Mouse (Mus musculus) lung, adult 2 months (tissue): Measurements from ENCODE around the gene Aif1. TPM values are rescaled to one million over a fixed set of nuclear protein-coding genes. Genes with fewer than 3 reads are reported as not detected.

Experiments used
- DNase-seq: peaks from one replicate; pipeline ENCODE4 v3.0.0; 2022
- H3K4me1 ChIP-seq: fragments of 200-500 bp; 2 replicates; pipeline ENCODE4 v1.6.1; 2011; ENCODE audit warnings: low read length; ENCODE audit not compliant: control insufficient read depth, insufficient read depth
- H3K4me3 ChIP-seq: fragments of 200-500 bp; replicated peaks from 2 replicates; pipeline ENCODE3; 2011; ENCODE audit warnings: low read depth, mild to moderate bottlenecking, control low read depth, low read length; ENCODE audit errors: extremely low read depth
- CTCF ChIP-seq: fragments of 200-500 bp; IDR thresholded peaks from 2 replicates; pipeline ENCODE4 v1.5.1; 2011; ENCODE audit warnings: mild to moderate bottlenecking, low read length, control low read depth; ENCODE audit not compliant: insufficient read depth
- POLR2A ChIP-seq: fragments of 200-500 bp; IDR thresholded peaks from 2 replicates; pipeline ENCODE4 v1.6.1; 2011; ENCODE audit warnings: low read depth, mild to moderate bottlenecking, control low read depth, low read length, borderline replicate concordance; ENCODE audit errors: extremely low read depth
- WGBS: fragments of 180-500 bp; shearing (Covaris S2); methylation state at CpG from one replicate; pipeline ENCODE4 v1.1.7; 2018; 5-methylcytosine and 5-hydroxymethylcytosine counted together
- polyA plus RNA-seq: library from polyadenylated mRNA; depleted of rRNA; stranded (reverse); fragments of >200 nt; gene quantifications from 2 replicates; pipeline ENCODE4 v1.2.3, GENCODE M21; 2012; rRNA removed

Aif1 gene
- 1.4 and 1.6 TPM in 2 replicates for polyA plus RNA-seq

- Histone ChIP-seq H3K4me3 (no peak within 1 kb of the TSS), H3K4me1 (peaks cover 3% of the 10 kb centered on the region; the same call in 1 of the 2 replicates)
- no peak for DNase-seq
- TF ChIP-seq CTCF, result no peak
- TF ChIP-seq POLR2A, result no peak
- 60% methylated on average over 2 of the region's 2 CpGs for WGBS
Measured at GRCm38 (mm10) chr17:35175968-35176367, at the start of gene Aif1. Gene Aif1 (minus strand): TSS chr17:35176068.

GRCm38 (mm10) chr17:35225456-35225855 is 49.6 kb upstream of the Aif1 start:
- no peak for DNase-seq
- Histone ChIP-seq H3K4me3 (no peak overlapping the region), H3K4me1 (peaks cover 14% of the 10 kb centered on the region)
- no peak for TF ChIP-seq CTCF
- WGBS, result 88% methylated on average over 5 of the region's 5 CpGs

GRCm38 (mm10) chr17:35224641-35225040 is 48.8 kb upstream of the Aif1 start:
- DNase-seq, result no peak
- H3K4me1 ChIP-seq, result peaks cover 21% of the 10 kb centered on the region
- H3K4me3 ChIP-seq, result no peak overlapping the region
- 96% methylated on average over 4 of the region's 4 CpGs for WGBS
- TF ChIP-seq CTCF (no peak), POLR2A (no peak)

GRCm38 (mm10) chr17:35222299-35222698 is 46.4 kb upstream of the Aif1 start:
- no peak for DNase-seq
- TF ChIP-seq POLR2A (no peak), CTCF (no peak)
- Histone ChIP-seq H3K4me1 (peaks cover 23% of the 10 kb centered on the region), H3K4me3 (no peak overlapping the region)
- 41% methylated on average over 6 of the region's 6 CpGs for WGBS

GRCm38 (mm10) chr17:35220156-35220952 is 44.5 kb upstream of the Aif1 start, which contains the start of gene Gm16181:
Gene Gm16181 (plus strand): TSS chr17:35220834.
- Histone ChIP-seq H3K4me3 (no peak within 1 kb of the TSS), H3K4me1 (peaks cover 20% of the 10 kb centered on the region)
- WGBS, result 41% methylated on average over 28 of the region's 28 CpGs
- TF ChIP-seq POLR2A (no peak), CTCF (no peak)
- no peak for DNase-seq

GRCm38 (mm10) chr17:35219601-35220041 is 43.8 kb upstream of the Aif1 start:
- peaks cover 20% of the 10 kb centered on the region for H3K4me1 ChIP-seq
- 42% methylated on average over 6 of the region's 6 CpGs for WGBS
- TF ChIP-seq CTCF (no peak), POLR2A (no peak)
- DNase-seq, result no peak
- no peak overlapping the region for H3K4me3 ChIP-seq

GRCm38 (mm10) chr17:35218516-35219193 is 42.8 kb upstream of the Aif1 start:
- no peak for DNase-seq
- no peak overlapping the region for H3K4me3 ChIP-seq
- H3K4me1 ChIP-seq, result peaks cover 20% of the 10 kb centered on the region
- TF ChIP-seq CTCF, result no peak
- no peak for TF ChIP-seq POLR2A
- 44% methylated on average over 18 of the region's 18 CpGs for WGBS

- TF ChIP-seq POLR2A (no peak), CTCF (no peak)
- DNase-seq, result no peak
- 0 out of 2 replicates have a peak, but pooled peaks cover 7% of the 10 kb centered on the region for H3K4me1 ChIP-seq
- WGBS, result 92% methylated on average over 5 of the region's 5 CpGs
- H3K4me3 ChIP-seq, result no peak overlapping the region
Measured at GRCm38 (mm10) chr17:35213071-35213470, 37.2 kb upstream of the Aif1 start.

GRCm38 (mm10) chr17:35210593-35210992 is 34.7 kb upstream of the Aif1 start:
- no peak for DNase-seq
- Histone ChIP-seq H3K4me3 (no peak overlapping the region), H3K4me1 (0 out of 2 replicates have a peak, but pooled peaks cover 7% of the 10 kb centered on the region)
- no peak for TF ChIP-seq POLR2A
- no peak for TF ChIP-seq CTCF
- WGBS, result 43% methylated on average over 3 of the region's 3 CpGs
